Mouse (Mus musculus) MEL (cell line): ENCODE measurements around the gene Amn1. TPM values are rescaled to one million over a fixed set of nuclear protein-coding genes. Genes with fewer than 3 reads are reported as not detected.
"Not testable (repeated sequence)": the region's sequence is repeated elsewhere in the genome, so short reads cannot be mapped to it uniquely, and the experiment has no call there.

Source experiments
- DNase-seq: peaks from one replicate; pipeline ENCODE4 v3.0.0; 2011; ENCODE audit warnings: low read depth, low spot score
- H3K27ac ChIP-seq: 2 replicates; pipeline ENCODE4 v1.5.1; 2012; ENCODE audit warnings: low read depth, mild to moderate bottlenecking, control low read depth, low read length, moderate library complexity; ENCODE audit not compliant: control insufficient read depth
- H3K27me3 ChIP-seq, 2 experiments: fragments of 150-350 bp in 1 of 2; sonication (generic) in 1 of 2; 2 replicates each; pipeline ENCODE4 v1.6.1; 2012; ENCODE audit warnings: low read length in 2 of 2, mild to moderate bottlenecking in 2 of 2, improper control_type of control experiment in 1 of 2, moderate library complexity in 1 of 2; ENCODE audit not compliant: insufficient read depth in 2 of 2, control insufficient read depth in 1 of 2
- H3K36me3 ChIP-seq, 2 experiments: 2 replicates each; pipeline ENCODE4 v1.6.1; 2012 to 2014; ENCODE audit warnings: low read length in 2 of 2, improper control_type of control experiment in 1 of 2, inconsistent platforms in 1 of 2, mild to moderate bottlenecking in 1 of 2; ENCODE audit not compliant: insufficient read depth in 2 of 2, control insufficient read depth in 1 of 2
- H3K4me1 ChIP-seq, 2 experiments: fragments of 150-350 bp in 1 of 2; sonication (generic) in 1 of 2; 2 replicates each; pipeline ENCODE4 v1.6.1; 2012; ENCODE audit warnings: low read length in 2 of 2, improper control_type of control experiment in 1 of 2, mild to moderate bottlenecking in 1 of 2; ENCODE audit not compliant: insufficient read depth in 2 of 2, control insufficient read depth in 1 of 2
- H3K4me3 ChIP-seq, 2 experiments: fragments of 150-350 bp in 1 of 2; sonication (generic) in 1 of 2; 2 replicates each; pipeline ENCODE4 v1.5.1; 2012; ENCODE audit warnings: low read depth in 2 of 2, low read length in 2 of 2, mild to moderate bottlenecking in 2 of 2, moderate library complexity in 2 of 2, control low read depth in 1 of 2, improper control_type of control experiment in 1 of 2; ENCODE audit not compliant: control insufficient read depth in 1 of 2, insufficient read depth in 1 of 2
- H3K79me2 ChIP-seq: 2 replicates; pipeline ENCODE4 v1.6.1; 2012; ENCODE audit warnings: mild to moderate bottlenecking, low read length, moderate library complexity; ENCODE audit not compliant: control insufficient read depth, poor library complexity, insufficient read depth
- H3K9ac ChIP-seq: 2 replicates; pipeline ENCODE4 v1.6.1; 2012; ENCODE audit warnings: low read depth, mild to moderate bottlenecking, control low read depth, low read length, moderate library complexity; ENCODE audit not compliant: control insufficient read depth, poor library complexity, severe bottlenecking
- H3K9me3 ChIP-seq: fragments of 150-350 bp; sonication (generic); replicated peaks from 2 replicates; pipeline ENCODE4 v1.6.1; 2012; ENCODE audit warnings: mild to moderate bottlenecking, low read length, improper control_type of control experiment, moderate library complexity; ENCODE audit not compliant: insufficient read depth
- BHLHE40 ChIP-seq: IDR thresholded peaks from 2 replicates; pipeline ENCODE4 v1.6.1; 2012; ENCODE audit warnings: low read depth, mild to moderate bottlenecking, inconsistent platforms, low read length, improper control_type of control experiment, borderline replicate concordance
- CHD1 ChIP-seq: IDR thresholded peaks from 2 replicates; pipeline ENCODE4 v1.6.1; 2012; ENCODE audit warnings: low read depth, mild to moderate bottlenecking, inconsistent platforms, low read length, improper control_type of control experiment
- E2F4 ChIP-seq: IDR thresholded peaks from 2 replicates; pipeline ENCODE4 v1.6.1; 2011; ENCODE audit warnings: low read depth, low read length, improper control_type of control experiment, borderline replicate concordance
- EP300 ChIP-seq, 2 experiments: IDR thresholded peaks; 2 replicates each; pipeline ENCODE4 v1.6.1; 2011; ENCODE audit warnings: improper control_type of control experiment in 2 of 2, low read length in 2 of 2, low read depth in 1 of 2, mild to moderate bottlenecking in 1 of 2
- ETS1 ChIP-seq: IDR thresholded peaks from 2 replicates; pipeline ENCODE4 v1.6.1; 2012; ENCODE audit warnings: low read depth, mild to moderate bottlenecking, inconsistent platforms, low read length, improper control_type of control experiment, moderate library complexity
- GABPA ChIP-seq: IDR thresholded peaks from 2 replicates; pipeline ENCODE4 v1.6.1; 2012; ENCODE audit warnings: low read depth, mild to moderate bottlenecking, inconsistent platforms, low read length, improper control_type of control experiment, moderate library complexity
- GATA1 ChIP-seq: IDR thresholded peaks from 2 replicates; pipeline ENCODE4 v1.6.1; 2011; ENCODE audit warnings: low read depth, low read length, improper control_type of control experiment
- HCFC1 ChIP-seq: IDR thresholded peaks from 2 replicates; pipeline ENCODE4 v1.6.1; 2012; ENCODE audit warnings: low read depth, mild to moderate bottlenecking, inconsistent platforms, low read length, improper control_type of control experiment, moderate library complexity
- JUND ChIP-seq: IDR thresholded peaks from 2 replicates; pipeline ENCODE4 v1.6.1; 2011; ENCODE audit warnings: low read depth, mild to moderate bottlenecking, improper control_type of control experiment, low read length
- KAT2A ChIP-seq: conservative IDR thresholded peaks from 2 replicates; pipeline ENCODE4 v1.6.1; 2012; ENCODE audit warnings: low read depth, low read length, improper control_type of control experiment, inconsistent platforms
- MAFK ChIP-seq: IDR thresholded peaks from 2 replicates; pipeline ENCODE4 v1.6.1; 2011; ENCODE audit warnings: low read depth, mild to moderate bottlenecking, low read length, improper control_type of control experiment, borderline replicate concordance
- MAX ChIP-seq: IDR thresholded peaks from 2 replicates; pipeline ENCODE4 v1.6.1; 2011; ENCODE audit warnings: low read length, improper control_type of control experiment
- MYB ChIP-seq: IDR thresholded peaks from 2 replicates; pipeline ENCODE4 v1.6.1; 2011; ENCODE audit warnings: mild to moderate bottlenecking, low read depth, low read length, improper control_type of control experiment
- MYC ChIP-seq: IDR thresholded peaks from 2 replicates; pipeline ENCODE4 v1.6.1; 2011; ENCODE audit warnings: low read depth, mild to moderate bottlenecking, low read length, improper control_type of control experiment, moderate library complexity
- NELFE ChIP-seq: IDR thresholded peaks from 2 replicates; pipeline ENCODE4 v1.6.1; 2011; ENCODE audit warnings: low read depth, low read length, improper control_type of control experiment
- TAL1 ChIP-seq: IDR thresholded peaks from 2 replicates; pipeline ENCODE4 v1.6.1; 2012; ENCODE audit warnings: mild to moderate bottlenecking, inconsistent platforms, low read length, moderate library complexity, mixed read lengths
- UBTF ChIP-seq: IDR thresholded peaks from 2 replicates; pipeline ENCODE4 v1.6.1; 2012; ENCODE audit warnings: low read depth, mild to moderate bottlenecking, inconsistent platforms, low read length, improper control_type of control experiment, moderate library complexity, borderline replicate concordance; ENCODE audit not compliant: insufficient read depth
- USF1 ChIP-seq: IDR thresholded peaks from 2 replicates; pipeline ENCODE4 v1.6.1; 2014; ENCODE audit warnings: low read depth, mild to moderate bottlenecking, inconsistent platforms, low read length, improper control_type of control experiment, moderate library complexity
- ZC3H11A ChIP-seq: IDR thresholded peaks from 2 replicates; pipeline ENCODE4 v1.6.1; 2012; ENCODE audit warnings: low read depth, mild to moderate bottlenecking, inconsistent platforms, low read length, improper control_type of control experiment
- ZMIZ1 ChIP-seq: IDR thresholded peaks from 2 replicates; pipeline ENCODE4 v1.6.1; 2012; ENCODE audit warnings: low read depth, mild to moderate bottlenecking, inconsistent platforms, low read length, improper control_type of control experiment, moderate library complexity
- polyA plus RNA-seq, 2 experiments: library from polyadenylated mRNA; stranded (reverse) in 1 of 2; unstranded in 1 of 2; fragments of >175 nt in 1 of 2; fragments of >200 nt in 1 of 2; gene quantifications; 2 replicates each; pipeline versions ENCODE4 v1.2.1 to v1.2.4; 2012; ENCODE audit warnings: low replicate concordance in 2 of 2, low read depth in 1 of 2; ENCODE audit not compliant: insufficient read length in 2 of 2, insufficient read depth in 1 of 2, missing spikeins in 1 of 2
- total RNA-seq: library from RNA; depleted of rRNA; stranded (reverse); fragments of 300-350 nt; gene quantifications from 2 replicates; pipeline ENCODE4 v1.2.3, GENCODE M21; 2012

Gene Amn1
- total and polyA plus RNA-seq, 3 experiments: 2.7 TPM; not detected in 1

- TF ChIP-seq CHD1 (no peak), ZMIZ1 (peak; percentile 77)
Observed at GRCm38 (mm10) chr6:149179064-149179463, 9.4 kb downstream of the Amn1 start (continued).

GRCm38 (mm10) chr6:149174932-149175570, 13.5 kb downstream of the Amn1 start:
- TF ChIP-seq NELFE (no peak), ZC3H11A (no peak), MYB (no peak), KAT2A (no peak), USF1 (no peak), MAX (no peak), BHLHE40 (no peak), CHD1 (no peak), GABPA (no peak), MAFK (no peak), GATA1 (no peak), ETS1 (no peak), MYC (no peak), E2F4 (no peak), UBTF (no peak)
- Histone ChIP-seq H3K9ac (no peak overlapping the region), H3K4me3 (no peak overlapping the region), H3K9me3 (no peaks in the 10 kb centered on the region), H3K27ac (no peak overlapping the region), H3K79me2 (no peaks in the 10 kb centered on the region), H3K36me3 (peaks cover 5 to 18% of the 10 kb centered on the region in 2 experiments; a peak in 3 of 4 replicates), H3K4me1 (peaks cover 4 to 18% of the 10 kb centered on the region in 2 experiments), H3K27me3 (no peaks in the 10 kb centered on the region)
- DNase-seq: no peak

GRCm38 (mm10) chr6:149173831-149174625, 14.5 kb downstream of the Amn1 start:
- H3K4me1 ChIP-seq: peaks cover 0 to 12% of the 10 kb centered on the region in 2 experiments; a peak in 2 of 4 replicates
- H3K9me3 ChIP-seq: no peaks in the 10 kb centered on the region
- peaks cover 5 to 10% of the 10 kb centered on the region in 2 experiments; a peak in 3 of 4 replicates for H3K36me3 ChIP-seq
- no peak overlapping the region for H3K4me3 ChIP-seq
- no peak for DNase-seq
- no peaks in the 10 kb centered on the region for H3K27me3 ChIP-seq
- H3K79me2 ChIP-seq: no peaks in the 10 kb centered on the region
- H3K9ac ChIP-seq: no peak overlapping the region
- H3K27ac ChIP-seq: no peak overlapping the region
- TF ChIP-seq HCFC1: no peak
- TF ChIP-seq JUND: no peak
- no peak for TF ChIP-seq EP300 (IDR thresholded peaks at IDR 0.05; ENCODE audit: low read depth in 1 of 2, low read length in 2 of 2)
- no peak for TF ChIP-seq TAL1

- H3K79me2 ChIP-seq, DNase-seq, H3K27me3 ChIP-seq, H3K36me3 ChIP-seq, H3K4me1 ChIP-seq, H3K27ac ChIP-seq, H3K9me3 ChIP-seq, H3K4me3 ChIP-seq, H3K9ac ChIP-seq: not testable (repeated sequence)
Observed at GRCm38 (mm10) chr6:149169965-149170364, 18.5 kb downstream of the Amn1 start.
